Mouse (Mus musculus) embryonic facial prominence, embryonic 14.5 days (tissue): Measurements from ENCODE around the gene Lactb. TPM values are rescaled to one million over a fixed set of nuclear protein-coding genes. Genes with fewer than 3 reads are reported as not detected.

Experiments used
- ATAC-seq: fragments of 200-750 bp; cut with Nextera tagmentation; 2 replicates; pipeline ENCODE4 v1.8.0; 2017; ENCODE audit warnings: low read depth, moderate number of reproducible peaks, moderate TSS enrichment
- DNase-seq: peaks from one replicate; pipeline ENCODE4 v3.0.0-alpha.2; 2015; ENCODE audit warnings: low spot score
- H3K27ac ChIP-seq: fragments of 300-500 bp; sonication (generic); replicated peaks from 2 replicates; pipeline ENCODE4 v1.5.1; 2014; ENCODE audit warnings: low read depth, mild to moderate bottlenecking, low read length, moderate library complexity
- H3K27me3 ChIP-seq: fragments of 300-500 bp; sonication (generic); replicated peaks from 2 replicates; pipeline ENCODE4 v1.6.1; 2014; ENCODE audit warnings: low read length; ENCODE audit not compliant: control insufficient read depth, insufficient read depth
- H3K36me3 ChIP-seq: fragments of 300-500 bp; sonication (generic); 2 replicates; pipeline ENCODE4 v1.6.1; 2014; ENCODE audit warnings: low read length, mixed read lengths; ENCODE audit not compliant: control insufficient read depth, insufficient read depth
- H3K4me1 ChIP-seq: fragments of 300-500 bp; sonication (generic); 2 replicates; pipeline ENCODE4 v1.6.1; 2014; ENCODE audit warnings: antibody characterized with exemption, low read length; ENCODE audit not compliant: control insufficient read depth, insufficient read depth
- H3K4me2 ChIP-seq: fragments of 300-500 bp; sonication (generic); 2 replicates; pipeline ENCODE4 v1.6.1; 2014; ENCODE audit warnings: low read depth, mild to moderate bottlenecking, low read length, moderate library complexity, mixed read lengths
- H3K4me3 ChIP-seq: fragments of 300-500 bp; sonication (generic); 2 replicates; pipeline ENCODE4 v1.5.1; 2014; ENCODE audit warnings: low read depth, mild to moderate bottlenecking, low read length
- H3K9ac ChIP-seq: fragments of 300-500 bp; sonication (generic); 2 replicates; pipeline ENCODE4 v1.6.1; 2014; ENCODE audit warnings: low read depth, mild to moderate bottlenecking, low read length, moderate library complexity, mixed read lengths
- H3K9me3 ChIP-seq: fragments of 300-500 bp; sonication (generic); 2 replicates; pipeline ENCODE4 v1.6.1; 2016; ENCODE audit warnings: low read length; ENCODE audit not compliant: control insufficient read depth
- WGBS: fragments of 180-500 bp; shearing (Covaris S2); extraction: QIAGEN DNeasy Blood & Tissue Kit; methylation state at CpG from one replicate; pipeline ENCODE4 v1.1.7; 2014; 5-methylcytosine and 5-hydroxymethylcytosine counted together
- polyA plus RNA-seq: library from polyadenylated mRNA; unstranded; fragments of >200 nt; fragmentation: Nextera tagmentation; extraction: Ambion mirVana; gene quantifications from 2 replicates; pipeline ENCODE4 v1.2.1, GENCODE M21; 2014

Gene Lactb
- polyA plus RNA-seq, 1 experiment from 2014 or later = 9.8 TPM

GRCm38 (mm10) chr9:67003656-67004055 lies 28.4 kb upstream of the Lactb start:
- no peaks in the 10 kb centered on the region for H3K36me3 ChIP-seq
- DNase-seq = no peak
- no peak overlapping the region for H3K4me2 ChIP-seq
- no peak for ATAC-seq
- H3K9ac ChIP-seq = no peak overlapping the region
- H3K27ac ChIP-seq = no peak overlapping the region
- no peaks in the 10 kb centered on the region for H3K27me3 ChIP-seq
- H3K4me3 ChIP-seq = no peak overlapping the region
- H3K4me1 ChIP-seq = peaks cover 6% of the 10 kb centered on the region
- H3K9me3 ChIP-seq = no peaks in the 10 kb centered on the region
- 55% methylated on average over 4 of the region's 4 CpGs for WGBS

DNA sequence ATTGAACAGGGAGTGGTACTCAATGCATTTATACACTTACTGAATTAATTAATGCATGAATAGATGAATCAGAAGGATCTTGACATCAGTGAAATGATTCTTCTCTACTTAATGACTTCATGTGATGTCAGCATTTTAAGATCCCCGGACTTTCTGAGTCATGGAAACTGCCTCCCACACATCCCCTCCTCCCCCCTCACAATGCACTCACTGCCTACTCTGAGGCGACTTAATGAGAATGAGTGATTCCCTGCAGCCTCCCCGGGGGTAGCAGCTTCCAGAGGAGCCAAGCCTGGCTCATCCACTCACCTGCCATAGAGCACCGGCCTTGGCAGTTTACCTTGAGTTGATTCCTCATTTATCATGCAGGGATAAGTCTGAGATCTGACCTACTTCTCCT lies 27.9 kb upstream of the Lactb start:
- Histone ChIP-seq H3K9me3 (no peaks in the 10 kb centered on the region), H3K27ac (no peak overlapping the region), H3K4me2 (no peak overlapping the region), H3K27me3 (no peaks in the 10 kb centered on the region), H3K36me3 (no peaks in the 10 kb centered on the region), H3K4me1 (peaks cover 1% of the 10 kb centered on the region), H3K4me3 (no peak overlapping the region), H3K9ac (no peak overlapping the region)
- 31% methylated on average over 4 of the region's 4 CpGs for WGBS
- ATAC-seq (no peak), DNase-seq (no peak)

- Histone ChIP-seq H3K4me3 (no peak overlapping the region), H3K27ac (no peak overlapping the region), H3K9me3 (no peaks in the 10 kb centered on the region), H3K4me2 (no peak overlapping the region), H3K36me3 (no peaks in the 10 kb centered on the region), H3K9ac (no peak overlapping the region), H3K27me3 (no peaks in the 10 kb centered on the region), H3K4me1 (no peaks in the 10 kb centered on the region)
- DNase-seq (no peak), ATAC-seq (no peak)
- 78% methylated on average over 4 of the region's 4 CpGs for WGBS
Observed at GRCm38 (mm10) chr9:67001506-67001905, 26.2 kb upstream of the Lactb start.

DNA sequence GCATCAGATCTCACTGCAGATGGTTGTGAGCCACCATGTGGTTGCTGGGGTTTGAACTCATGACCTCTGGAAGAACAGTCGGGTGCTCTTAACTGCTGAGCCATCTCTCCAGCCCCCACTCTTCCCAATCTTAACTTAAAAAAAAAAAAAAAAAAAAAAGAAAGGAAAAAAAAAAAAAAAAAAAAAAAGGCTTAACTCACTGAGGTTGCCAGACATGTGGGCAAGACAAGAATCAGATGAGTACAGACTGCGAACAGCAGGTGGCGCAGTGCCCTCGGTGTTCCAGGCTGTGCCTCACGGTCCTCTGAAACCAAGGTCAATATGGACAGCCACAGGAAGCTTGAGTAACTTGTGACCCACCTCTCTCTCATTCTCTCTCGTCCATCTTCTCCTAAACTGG lies 25.8 kb upstream of the Lactb start:
- WGBS = 3% methylated on average over 6 of the region's 6 CpGs
- ATAC-seq (peak; percentile 76; the same call in 1 of the 2 replicates), DNase-seq (peak; percentile 92)
- H3K4me1 ChIP-seq = no peaks in the 10 kb centered on the region
- H3K9ac ChIP-seq = no peak overlapping the region
- H3K4me2 ChIP-seq = no peak overlapping the region
- H3K36me3 ChIP-seq = no peaks in the 10 kb centered on the region
- H3K27ac ChIP-seq = no peak overlapping the region
- no peak overlapping the region for H3K4me3 ChIP-seq
- H3K27me3 ChIP-seq = no peaks in the 10 kb centered on the region
- H3K9me3 ChIP-seq = no peaks in the 10 kb centered on the region

DNA sequence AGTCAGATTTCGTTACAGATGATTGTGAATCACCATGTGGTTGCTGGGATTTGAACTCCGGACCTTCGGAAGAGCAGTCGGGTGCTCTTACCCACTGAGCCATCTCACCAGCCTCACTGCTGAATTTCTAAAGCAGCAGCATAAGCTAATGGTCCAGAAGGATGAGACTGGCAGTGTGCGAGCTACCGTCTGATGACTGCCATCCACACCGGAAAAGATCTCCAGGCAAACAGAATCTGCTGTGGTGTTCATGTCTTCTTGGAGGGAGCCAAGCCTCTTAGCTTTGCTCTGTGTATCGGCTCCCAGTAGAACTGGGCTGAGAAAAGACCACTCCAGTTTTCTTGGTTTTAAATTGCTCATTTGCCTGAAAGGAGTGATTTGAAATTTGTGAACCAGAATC lies 24.4 kb upstream of the Lactb start:
- 93% methylated on average over 8 of the region's 8 CpGs for WGBS
- DNase-seq = no peak
- ATAC-seq = no peak

DNA sequence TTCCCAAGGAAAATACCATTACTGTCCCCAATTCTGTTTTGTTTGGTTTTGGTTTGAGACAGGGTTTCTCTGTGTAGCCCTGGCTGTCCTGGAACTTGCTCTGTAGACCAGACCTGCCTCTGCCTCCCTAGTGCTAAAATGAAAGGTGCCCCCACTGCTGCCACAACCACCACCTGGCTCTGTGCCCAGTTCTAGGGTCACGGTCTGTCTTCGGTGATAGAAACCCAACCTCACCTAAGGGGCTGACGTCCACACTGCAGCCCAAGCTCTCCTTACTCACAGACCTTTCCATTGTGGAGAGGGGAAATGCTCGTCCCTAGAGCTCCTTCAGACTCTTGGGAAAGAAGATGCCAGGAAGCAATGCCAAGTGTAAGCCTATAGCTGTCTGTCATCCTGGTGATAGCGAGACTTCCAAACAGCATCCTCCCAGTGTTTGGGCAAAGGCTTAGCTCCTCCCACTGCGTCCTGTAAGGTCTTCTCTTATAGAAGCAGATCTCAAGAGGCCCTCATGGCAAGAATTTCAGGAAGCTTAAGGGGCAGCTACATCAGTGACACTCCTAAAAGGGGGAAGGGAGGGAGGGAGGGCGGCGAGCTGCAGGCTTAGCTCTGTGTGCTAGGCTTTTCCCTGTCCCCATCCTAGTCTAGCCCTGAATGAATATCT lies 16.6 kb upstream of the Lactb start:
- 66% methylated on average over 8 of the region's 8 CpGs for whole genome bisulfite sequencing
- no peaks in the 10 kb centered on the region for H3K9me3 ChIP-seq
- H3K36me3 ChIP-seq = no peaks in the 10 kb centered on the region

More for the DNA sequence above, 24.4 kb upstream of the Lactb start:
- Histone ChIP-seq H3K9ac (no peak overlapping the region), H3K4me3 (no peak overlapping the region), H3K36me3 (no peaks in the 10 kb centered on the region), H3K9me3 (no peaks in the 10 kb centered on the region), H3K27ac (no peak overlapping the region), H3K27me3 (no peaks in the 10 kb centered on the region), H3K4me2 (no peak overlapping the region), H3K4me1 (no peaks in the 10 kb centered on the region)

GRCm38 (mm10) chr9:66991021-66991749 lies 15.9 kb upstream of the Lactb start:
- H3K9ac ChIP-seq = no peak overlapping the region
- H3K27ac ChIP-seq = no peak overlapping the region
- peaks cover 30% of the 10 kb centered on the region for H3K4me1 ChIP-seq
- no peaks in the 10 kb centered on the region for H3K27me3 ChIP-seq
- H3K4me3 ChIP-seq = no peak overlapping the region
- no peaks in the 10 kb centered on the region for H3K36me3 ChIP-seq
- 71% methylated on average over 9 of the region's 9 CpGs for WGBS
- ATAC-seq (no peak), DNase-seq (no peak)
- no peaks in the 10 kb centered on the region for H3K9me3 ChIP-seq
- H3K4me2 ChIP-seq = no peak overlapping the region

More for the DNA sequence above, 16.6 kb upstream of the Lactb start:
- Histone ChIP-seq H3K4me2 (no peak overlapping the region), H3K4me3 (no peak overlapping the region), H3K9ac (no peak overlapping the region), H3K4me1 (peaks cover 30% of the 10 kb centered on the region), H3K27ac (no peak overlapping the region), H3K27me3 (no peaks in the 10 kb centered on the region)
- no peak for DNase-seq
- no peak for ATAC-seq

DNA sequence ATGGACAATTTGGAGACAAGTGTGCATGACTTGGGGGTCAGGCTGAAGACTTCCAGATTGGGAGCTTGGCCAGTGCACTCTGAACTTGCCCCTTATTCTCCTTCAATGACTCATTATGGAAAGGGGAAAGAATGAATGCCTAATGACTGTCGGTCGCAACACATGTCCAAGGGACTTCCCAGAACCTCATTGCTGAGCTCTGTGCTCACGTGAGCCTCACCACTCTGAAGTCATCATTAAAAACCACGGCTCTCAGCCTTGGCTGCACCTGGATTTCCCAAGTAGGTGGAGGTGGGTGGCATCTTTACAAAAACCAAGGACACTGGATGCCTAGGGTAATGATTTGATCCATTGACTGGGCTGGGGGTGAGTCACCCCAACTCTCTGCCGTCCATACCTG lies 14.8 kb upstream of the Lactb start:
- Histone ChIP-seq H3K9ac (no peak overlapping the region), H3K36me3 (no peaks in the 10 kb centered on the region), H3K9me3 (no peaks in the 10 kb centered on the region), H3K4me3 (no peak overlapping the region), H3K27ac (0 out of 2 replicates have a peak overlapping the region, but pooled peaks have one; percentile 87), H3K27me3 (no peaks in the 10 kb centered on the region), H3K4me1 (peaks cover 30% of the 10 kb centered on the region), H3K4me2 (no peak overlapping the region)
- ATAC-seq (no peak), DNase-seq (no peak)
- WGBS = 79% methylated on average over 5 of the region's 5 CpGs

- H3K4me1 ChIP-seq = peaks cover 30% of the 10 kb centered on the region
- H3K27me3 ChIP-seq = no peaks in the 10 kb centered on the region
- peak overlapping the region; percentile 87 for H3K27ac ChIP-seq
- WGBS = 52% methylated on average over 6 of the region's 6 CpGs
- no peaks in the 10 kb centered on the region for H3K36me3 ChIP-seq
- H3K9me3 ChIP-seq = no peaks in the 10 kb centered on the region
- no peak overlapping the region for H3K4me3 ChIP-seq
- H3K4me2 ChIP-seq = no peak overlapping the region
- no peak for DNase-seq
- no peak for ATAC-seq
- H3K9ac ChIP-seq = no peak overlapping the region
Observed at GRCm38 (mm10) chr9:66989581-66989980, 14.3 kb upstream of the Lactb start.
